Mouse (Mus musculus) cerebellum, adult (tissue): ENCODE measurements around the gene Senp3.
"Not testable (repeated sequence)": the region's sequence is repeated elsewhere in the genome, so short reads cannot be mapped to it uniquely, and the experiment has no call there.

Experiments used
- ATAC-seq: cut with Nextera tagmentation; 2 replicates; pipeline ENCODE4 v1.9.2; 2017; ENCODE audit warnings: mild to moderate bottlenecking, moderate library complexity, mixed read lengths; ENCODE audit not compliant: insufficient number of reproducible peaks, low FRiP score, low TSS enrichment

Senp3 gene

GRCm38 (mm10) chr11:69656617-69657461 is 25.0 kb downstream of the Senp3 start:
- no peak for ATAC-seq

GRCm38 (mm10) chr11:69656065-69656455 is 25.8 kb downstream of the Senp3 start:
- ATAC-seq = no peak

GRCm38 (mm10) chr11:69655264-69656064 is 26.4 kb downstream of the Senp3 start, which contains the start of gene Sox15:
Gene Sox15 (plus strand): TSS chr11:69655314.
- ATAC-seq = 0 out of 2 replicates have a peak, but pooled peaks have one; percentile 56

DNA sequence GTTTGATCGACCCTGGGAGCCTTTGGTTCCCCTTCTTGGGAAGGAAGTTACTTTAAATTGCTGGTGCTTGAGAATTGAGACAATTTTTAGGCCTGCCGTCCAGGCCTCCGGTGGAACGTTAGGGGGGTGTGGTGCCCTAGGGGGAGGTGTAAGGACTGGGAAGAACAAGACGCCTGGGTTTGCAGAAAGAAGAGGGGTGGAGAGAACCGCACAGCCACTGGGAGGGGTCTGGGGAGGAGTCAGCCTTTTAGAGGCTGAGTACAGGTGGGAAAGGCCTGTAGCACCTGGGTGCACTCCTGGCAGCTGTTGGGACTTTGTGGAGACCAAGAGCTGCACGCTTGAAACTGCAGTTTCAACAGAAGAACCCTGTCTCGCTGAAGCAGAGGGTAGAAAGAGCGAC is 27.1 kb downstream of the Senp3 start:
- ATAC-seq = no peak

GRCm38 (mm10) chr11:69653399-69653798 is 28.5 kb downstream of the Senp3 start:
- no peak for ATAC-seq

DNA sequence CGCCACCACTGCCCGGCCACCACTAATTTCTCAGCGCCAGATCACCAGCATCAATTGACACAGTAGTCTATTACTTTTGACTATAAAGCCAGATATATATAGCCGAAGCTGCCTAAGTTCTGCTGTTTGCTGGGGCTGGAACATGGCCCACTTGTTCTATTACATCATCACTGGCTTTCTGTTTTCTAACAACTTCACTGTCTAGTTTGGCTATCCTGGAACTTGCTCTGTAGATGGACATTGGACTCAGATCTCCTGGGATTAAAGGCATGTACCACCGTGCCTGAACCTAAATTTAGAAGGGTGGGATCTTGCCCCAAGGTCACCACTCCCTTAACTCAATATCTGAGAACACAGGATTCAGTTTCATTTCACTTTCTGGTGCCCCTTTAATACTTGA is 36.0 kb downstream of the Senp3 start:
- ATAC-seq = no peak

GRCm38 (mm10) chr11:69635471-69635870 is 46.4 kb downstream of the Senp3 start:
- ATAC-seq = no peak

GRCm38 (mm10) chr11:69633128-69633866 is 48.6 kb downstream of the Senp3 start:
- ATAC-seq = no peak

DNA sequence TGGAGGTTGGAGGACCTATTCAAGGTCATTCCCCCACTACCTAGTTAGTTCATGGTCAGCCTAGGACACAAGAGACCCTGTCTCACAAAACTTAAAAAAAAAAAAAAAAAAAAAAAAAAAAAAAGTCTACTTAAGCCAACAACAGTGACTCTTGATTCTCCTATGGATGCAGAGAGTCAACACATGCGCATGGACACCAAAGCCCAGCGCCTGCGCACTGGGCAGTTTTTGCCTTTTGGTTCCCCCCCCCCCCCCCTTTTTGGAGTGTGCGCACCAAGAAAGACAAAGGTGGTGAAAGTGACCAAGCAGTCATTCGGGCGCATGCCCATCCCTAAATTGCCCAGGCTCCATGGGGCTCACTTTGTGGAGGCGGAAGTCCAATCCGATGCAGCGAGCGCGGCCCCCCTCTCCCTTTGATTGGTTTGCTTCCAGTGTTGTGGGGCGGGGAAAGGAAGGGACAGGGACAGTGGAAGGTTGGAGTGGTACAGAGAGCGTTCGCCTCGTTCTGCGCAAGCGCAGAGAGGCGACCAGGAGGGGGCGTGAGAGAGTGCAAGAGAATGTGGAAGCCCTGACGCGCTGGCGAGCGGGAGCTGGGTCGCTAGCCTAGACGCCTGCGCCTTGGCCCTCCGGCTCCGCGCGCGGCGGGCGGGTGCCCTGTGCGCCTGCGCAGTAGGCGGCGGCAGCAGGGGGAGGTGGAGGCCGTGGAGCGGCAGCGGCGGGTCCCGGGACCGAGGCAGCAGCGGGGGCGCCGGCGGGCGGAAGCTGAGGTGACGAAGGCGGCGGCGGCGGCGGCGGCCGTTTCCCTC is 49.4 kb downstream of the Senp3 start, which contains the start of gene Fxr2:
Gene Fxr2, plus strand, starts transcription at position 707 of the 806 bp plus-strand sequence.
- ATAC-seq = peak; percentile 97

DNA sequence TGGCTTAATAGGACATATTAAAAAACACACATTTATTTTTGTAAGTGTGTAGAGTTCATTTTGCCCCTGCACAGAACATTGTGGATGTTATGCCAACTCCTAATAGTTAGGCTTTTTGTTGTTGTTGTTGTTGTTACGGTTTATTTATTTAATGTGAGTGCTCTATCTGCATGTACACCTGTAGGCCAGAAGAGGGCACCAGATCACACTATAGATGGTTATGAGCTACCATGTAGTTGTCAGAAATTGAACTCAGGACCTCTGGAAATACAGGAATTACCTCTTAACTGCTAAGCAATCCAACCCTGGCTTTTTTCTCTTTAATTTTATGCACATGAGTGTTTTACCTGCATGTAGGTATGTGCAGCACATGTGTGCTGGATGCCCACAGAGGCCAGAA is 52.1 kb downstream of the Senp3 start:
- no peak for ATAC-seq

- ATAC-seq = no peak
Observed at GRCm38 (mm10) chr11:69628286-69628685, 53.6 kb downstream of the Senp3 start.

DNA sequence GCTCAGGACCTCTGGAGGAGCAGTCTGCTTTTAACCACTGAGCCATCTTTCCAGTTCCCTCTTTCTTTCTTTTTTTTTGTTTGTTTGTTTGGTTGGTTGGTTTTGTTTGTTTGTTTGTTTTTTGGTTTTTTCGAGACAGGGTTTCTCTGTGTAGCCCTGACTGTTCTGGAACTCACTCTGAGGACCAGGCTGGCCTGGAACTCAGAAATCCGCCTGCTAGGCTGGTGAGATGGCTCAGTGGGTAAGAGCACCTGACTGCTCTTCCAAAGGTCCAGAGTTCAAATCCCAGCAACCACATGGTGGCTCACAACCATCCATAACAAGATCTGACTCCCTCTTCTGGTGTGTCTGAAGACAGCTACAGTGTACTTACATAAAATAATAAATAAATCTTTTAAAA is 57.5 kb downstream of the Senp3 start:
- ATAC-seq = not testable (repeated sequence)
